Mouse (Mus musculus): ENCODE measurements at regions not wholly inside any gene's neighbourhood (a gene's known extent, or its start where the extent isn't known, plus 50 kb on each side); places are given as distances from the start of the nearest gene placed in this dataset.
A peak's percentile ranks its signal among the peaks of the same experiment; 100 is the strongest.

DNA sequence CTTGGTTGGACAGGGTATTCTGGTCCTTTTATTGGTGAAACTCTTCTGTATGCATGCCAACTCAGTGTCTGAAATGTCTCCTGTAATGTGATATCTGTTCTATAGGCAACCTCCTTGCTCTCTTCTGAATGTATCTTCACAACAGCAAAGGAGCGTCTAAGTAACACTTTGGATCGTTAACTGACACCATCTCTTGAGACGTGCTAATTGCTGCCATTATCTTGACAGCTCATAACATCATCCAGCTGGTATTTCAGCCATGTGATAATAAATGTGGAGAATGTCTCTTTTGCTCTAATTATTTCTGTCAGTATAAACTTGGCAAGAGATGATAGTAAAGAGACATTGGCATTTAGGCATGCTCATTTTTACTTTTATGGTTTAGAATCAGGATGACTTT, 68.8 kb upstream of the Col8a1 start:
- Histone ChIP-seq H3K27ac (ENCODE audit: low read depth, low read length) (no peak overlapping the region), H3K9me3 (ENCODE audit: low read length) (no peaks in the 10 kb centered on the region), H3K4me1 (ENCODE audit: insufficient read depth, low read length) (no peaks in the 10 kb centered on the region), H3K36me3 (ENCODE audit: insufficient read depth, low read length) (no peaks in the 10 kb centered on the region), H3K27me3 (ENCODE audit: insufficient read depth, low read length) (no peaks in the 10 kb centered on the region), H3K4me3 (ENCODE audit: low read depth, low read length) (no peak overlapping the region), H3K4me2 (ENCODE audit: low read depth, low read length, poor library complexity, severe bottlenecking) (no peak overlapping the region), H3K9ac (replicated peaks; ENCODE audit: low read length, poor library complexity, severe bottlenecking) (no peak overlapping the region)
- no peak for TF ChIP-seq CTCF (IDR thresholded peaks at IDR 0.05)
- 76% methylated on average over 3 of the region's 3 CpGs for WGBS
- ATAC-seq (ENCODE audit: low FRiP score) (no peak), DNase-seq (ENCODE audit: low spot score) (peak; percentile 19)

DNA sequence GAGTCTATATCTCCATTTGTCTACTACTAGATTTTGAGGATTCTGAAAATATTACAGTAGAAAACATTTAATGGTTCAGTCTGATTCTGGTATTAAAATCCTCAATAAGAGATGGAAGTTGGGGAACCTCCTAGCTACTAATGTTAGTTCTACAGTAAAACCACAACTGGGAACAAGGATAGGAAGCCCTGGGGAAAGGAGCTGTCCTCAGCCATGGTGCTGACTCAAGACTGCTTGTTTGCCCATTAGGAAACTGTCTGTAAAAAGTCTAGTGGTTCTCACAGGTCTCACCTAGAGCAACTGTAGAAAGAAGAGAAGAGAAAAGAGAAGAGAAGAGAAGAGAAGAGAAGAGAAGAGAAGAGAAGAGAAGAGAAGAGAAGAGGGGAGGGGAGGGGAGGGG, 90.9 kb upstream of the Col8a1 start:
- no peak for DNase-seq (ENCODE audit: low spot score)
- no peak overlapping the region for H3K9ac ChIP-seq (replicated peaks; ENCODE audit: low read length, poor library complexity, severe bottlenecking)
- H3K36me3 ChIP-seq (ENCODE audit: insufficient read depth, low read length), result no peaks in the 10 kb centered on the region

DNA sequence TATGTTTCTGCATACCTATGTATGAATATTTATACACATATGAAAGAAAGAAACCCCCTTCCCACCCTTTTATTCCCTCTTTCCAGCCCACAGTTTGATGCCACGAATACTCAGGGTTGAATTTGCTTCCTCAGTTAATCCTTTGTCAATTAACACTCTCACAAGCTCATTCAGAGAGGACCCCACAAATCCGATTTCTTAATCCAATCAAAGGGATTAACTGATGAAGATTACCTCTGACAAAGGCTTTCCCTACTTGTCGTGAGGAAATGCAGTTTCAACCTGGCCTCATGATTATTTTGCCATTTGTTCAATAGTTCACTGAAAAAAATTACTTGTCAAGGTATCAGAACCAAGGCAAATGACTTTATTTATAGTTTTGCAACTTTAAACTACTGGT, 91.8 kb upstream of the Col8a1 start:
- Histone ChIP-seq H3K4me1 (ENCODE audit: insufficient read depth, low read length) (no peaks in the 10 kb centered on the region), H3K9ac (replicated peaks; ENCODE audit: low read length, poor library complexity, severe bottlenecking) (no peak overlapping the region), H3K9me3 (ENCODE audit: low read length) (no peaks in the 10 kb centered on the region), H3K36me3 (ENCODE audit: insufficient read depth, low read length) (no peaks in the 10 kb centered on the region), H3K4me2 (ENCODE audit: low read depth, low read length, poor library complexity, severe bottlenecking) (no peak overlapping the region), H3K27me3 (ENCODE audit: insufficient read depth, low read length) (no peaks in the 10 kb centered on the region), H3K27ac (ENCODE audit: low read depth, low read length) (no peak overlapping the region), H3K4me3 (ENCODE audit: low read depth, low read length) (no peak overlapping the region)
- WGBS, result 7% methylated on average over 3 of the region's 3 CpGs
- no peak for DNase-seq (ENCODE audit: low spot score)
- no peak for ATAC-seq (ENCODE audit: low FRiP score)
- no peak for TF ChIP-seq CTCF (IDR thresholded peaks at IDR 0.05)

More for the DNA sequence above, 90.9 kb upstream of the Col8a1 start:
- no peak for TF ChIP-seq CTCF (IDR thresholded peaks at IDR 0.05)
- no peaks in the 10 kb centered on the region for H3K27me3 ChIP-seq (ENCODE audit: insufficient read depth, low read length)
- ATAC-seq (ENCODE audit: low FRiP score), result no peak
- no peaks in the 10 kb centered on the region for H3K9me3 ChIP-seq (ENCODE audit: low read length)
- H3K4me3 ChIP-seq (ENCODE audit: low read depth, low read length), result no peak overlapping the region
- H3K4me2 ChIP-seq (ENCODE audit: low read depth, low read length, poor library complexity, severe bottlenecking), result no peak overlapping the region
- H3K27ac ChIP-seq (ENCODE audit: low read depth, low read length), result no peak overlapping the region
- H3K4me1 ChIP-seq (ENCODE audit: insufficient read depth, low read length), result no peaks in the 10 kb centered on the region

GRCm38 (mm10) chr16:57851854-57852253, 97.3 kb upstream of the Col8a1 start:
- DNase-seq (ENCODE audit: low spot score), result no peak
- no peak overlapping the region for H3K4me3 ChIP-seq (ENCODE audit: low read depth, low read length)
- no peak overlapping the region for H3K4me2 ChIP-seq (ENCODE audit: low read depth, low read length, poor library complexity, severe bottlenecking)
- H3K4me1 ChIP-seq (ENCODE audit: insufficient read depth, low read length), result no peaks in the 10 kb centered on the region
- WGBS, result 48% methylated on average over 2 of the region's 2 CpGs
- no peaks in the 10 kb centered on the region for H3K36me3 ChIP-seq (ENCODE audit: insufficient read depth, low read length)
- no peak overlapping the region for H3K9ac ChIP-seq (replicated peaks; ENCODE audit: low read length, poor library complexity, severe bottlenecking)
- H3K27ac ChIP-seq (ENCODE audit: low read depth, low read length), result no peak overlapping the region
- TF ChIP-seq CTCF (IDR thresholded peaks at IDR 0.05), result peak; percentile 30
- no peaks in the 10 kb centered on the region for H3K9me3 ChIP-seq (ENCODE audit: low read length)
- no peaks in the 10 kb centered on the region for H3K27me3 ChIP-seq (ENCODE audit: insufficient read depth, low read length)
- ATAC-seq (ENCODE audit: low FRiP score), result no peak

GRCm38 (mm10) chr16:57852838-57853460, 98.4 kb upstream of the Col8a1 start:
- no peaks in the 10 kb centered on the region for H3K9me3 ChIP-seq (ENCODE audit: low read length)
- H3K27ac ChIP-seq (ENCODE audit: low read depth, low read length), result no peak overlapping the region

DNA sequence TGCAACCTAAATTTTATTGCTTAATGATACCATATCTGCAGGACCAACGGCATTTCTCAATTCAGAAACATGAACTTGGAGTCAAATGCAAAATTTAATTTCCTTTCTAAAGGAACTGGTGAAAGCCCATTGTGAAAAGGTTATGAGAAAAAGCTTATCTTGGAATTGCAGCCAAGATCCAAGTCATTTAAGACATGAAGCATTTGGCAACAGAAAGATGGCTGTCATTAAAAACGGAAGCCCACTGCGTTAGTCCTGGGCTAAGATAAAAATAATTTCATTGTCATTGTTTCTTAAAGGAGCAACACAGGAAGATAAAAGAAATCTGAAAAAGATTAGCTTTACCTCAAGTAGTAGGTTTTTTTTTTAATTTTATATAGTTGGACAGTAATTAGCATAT, 99.2 kb upstream of the Col8a1 start:
- no peaks in the 10 kb centered on the region for H3K9me3 ChIP-seq (ENCODE audit: low read length)
- DNase-seq (ENCODE audit: low spot score) (no peak), ATAC-seq (ENCODE audit: low FRiP score) (no peak)
- no peaks in the 10 kb centered on the region for H3K36me3 ChIP-seq (ENCODE audit: insufficient read depth, low read length)
- H3K27me3 ChIP-seq (ENCODE audit: insufficient read depth, low read length), result no peaks in the 10 kb centered on the region
- no peak overlapping the region for H3K4me2 ChIP-seq (ENCODE audit: low read depth, low read length, poor library complexity, severe bottlenecking)
- H3K27ac ChIP-seq (ENCODE audit: low read depth, low read length), result no peak overlapping the region
- no peak overlapping the region for H3K9ac ChIP-seq (replicated peaks; ENCODE audit: low read length, poor library complexity, severe bottlenecking)
- TF ChIP-seq CTCF (IDR thresholded peaks at IDR 0.05), result no peak
- no peak overlapping the region for H3K4me3 ChIP-seq (ENCODE audit: low read depth, low read length)
- no peaks in the 10 kb centered on the region for H3K4me1 ChIP-seq (ENCODE audit: insufficient read depth, low read length)
- WGBS, result 70% methylated on average over 3 of the region's 3 CpGs

More at GRCm38 (mm10) chr16:57852838-57853460, 98.4 kb upstream of the Col8a1 start:
- WGBS, result 86% methylated on average over 3 of the region's 3 CpGs
- ATAC-seq (ENCODE audit: low FRiP score) (no peak), DNase-seq (ENCODE audit: low spot score) (no peak)
- TF ChIP-seq CTCF (IDR thresholded peaks at IDR 0.05), result no peak
- H3K36me3 ChIP-seq (ENCODE audit: insufficient read depth, low read length), result no peaks in the 10 kb centered on the region
- H3K4me3 ChIP-seq (ENCODE audit: low read depth, low read length), result no peak overlapping the region
- H3K27me3 ChIP-seq (ENCODE audit: insufficient read depth, low read length), result no peaks in the 10 kb centered on the region
- no peaks in the 10 kb centered on the region for H3K4me1 ChIP-seq (ENCODE audit: insufficient read depth, low read length)
- H3K4me2 ChIP-seq (ENCODE audit: low read depth, low read length, poor library complexity, severe bottlenecking), result no peak overlapping the region
- no peak overlapping the region for H3K9ac ChIP-seq (replicated peaks; ENCODE audit: low read length, poor library complexity, severe bottlenecking)
